Mouse (Mus musculus): ENCODE data around the gene Slc35f3.

Gene Slc35f3

DNA sequence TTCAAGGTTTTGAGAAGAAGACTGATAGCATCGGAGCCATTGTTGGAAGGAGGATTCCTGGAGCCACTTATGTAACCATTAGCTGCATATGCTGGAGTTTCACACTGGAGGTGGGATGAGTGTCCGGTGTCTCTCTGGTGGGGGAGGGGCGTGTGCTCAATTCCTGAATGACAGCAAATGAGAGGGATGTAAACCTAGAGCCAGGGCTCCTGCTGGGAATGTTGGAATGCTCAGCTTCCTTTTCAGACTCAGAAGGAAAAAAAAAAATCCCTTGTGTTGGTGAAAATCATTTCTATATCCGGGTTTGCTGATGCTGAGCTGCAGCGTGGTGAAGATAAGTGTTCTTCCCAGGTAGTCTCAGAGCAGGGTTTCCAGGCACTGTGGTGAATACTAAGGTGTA is 29.4 kb downstream of the Slc35f3 start:
- DNase-seq (ENCODE audit: low read depth), result no peak

DNA sequence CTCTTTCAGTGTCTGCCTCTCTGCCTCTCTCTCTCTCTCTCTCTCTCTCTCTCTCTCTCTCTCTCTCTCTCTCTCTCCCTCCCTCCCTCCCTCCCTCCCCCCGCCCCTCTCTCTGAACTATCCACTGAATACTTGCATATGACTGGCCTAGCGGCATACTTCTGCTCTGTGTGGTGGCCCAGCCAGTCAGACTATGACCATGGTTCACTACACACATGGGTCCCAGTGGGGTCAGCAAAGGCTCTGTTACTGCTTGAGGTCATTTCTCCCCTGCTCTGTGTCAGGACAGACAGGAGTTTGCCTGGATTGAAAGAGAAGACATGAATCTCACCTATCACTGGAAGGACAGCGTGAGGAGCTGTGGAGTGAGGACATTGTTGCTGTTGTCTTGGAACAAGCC is 40.5 kb downstream of the Slc35f3 start:
- no peak for DNase-seq (ENCODE audit: low read depth)

DNA sequence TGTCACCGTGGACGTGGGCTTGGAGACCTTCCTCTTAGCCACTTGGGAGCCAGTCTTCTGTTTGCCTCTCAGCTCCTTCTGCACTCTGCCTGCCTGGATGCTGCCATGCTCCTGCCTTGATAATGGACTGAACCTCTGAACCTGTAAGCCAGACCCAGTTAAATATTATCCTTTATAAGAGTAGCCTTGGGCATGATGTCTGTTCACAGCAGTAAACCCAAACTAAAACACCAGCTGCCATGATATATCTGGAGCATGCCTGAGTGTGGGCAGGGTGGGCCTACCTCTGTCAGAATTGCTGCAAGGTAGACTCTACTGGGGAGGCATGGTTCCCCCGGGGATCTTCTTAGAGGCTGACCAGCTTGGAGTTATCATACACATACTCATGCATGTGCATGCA is 41.0 kb downstream of the Slc35f3 start:
- DNase-seq (ENCODE audit: low read depth), result no peak

DNA sequence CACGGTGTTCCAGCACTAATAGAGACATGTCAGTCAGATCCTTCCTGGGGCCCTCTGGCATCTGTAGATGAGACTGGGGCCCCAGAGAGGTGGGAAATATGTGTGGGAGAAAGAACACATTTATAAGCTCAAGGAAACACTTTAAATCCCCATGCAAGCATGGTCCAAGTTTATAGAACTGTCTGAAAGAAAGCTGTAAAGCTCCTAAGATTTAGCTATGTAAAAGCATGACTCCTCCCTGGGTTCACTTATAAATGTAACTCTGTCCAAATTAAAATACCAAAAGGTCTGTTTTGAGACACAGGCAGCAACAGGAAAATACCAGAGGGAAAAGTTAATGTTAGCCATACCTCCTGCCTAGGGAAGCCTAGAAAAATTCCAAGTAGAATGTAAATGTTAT is 42.8 kb downstream of the Slc35f3 start:
- DNase-seq (ENCODE audit: low read depth), result no peak

DNA sequence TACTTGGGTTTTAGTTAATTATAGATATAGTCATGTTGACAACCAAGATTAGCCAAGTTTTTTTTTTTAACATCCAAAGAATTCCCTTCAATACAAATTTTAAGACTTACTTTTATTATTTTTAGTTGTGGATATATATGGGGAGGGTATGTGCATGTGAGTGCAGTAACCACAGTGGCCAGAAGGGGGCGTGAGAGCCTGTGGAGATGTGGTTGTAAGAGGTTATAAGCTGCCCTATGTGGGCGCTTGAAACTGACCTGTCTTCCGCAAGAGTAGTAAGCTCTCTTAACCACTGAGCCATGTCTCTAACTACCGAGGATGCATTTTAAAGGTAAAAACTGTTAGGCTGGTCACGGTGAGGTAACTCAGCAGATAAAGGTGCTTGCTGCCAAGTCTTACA is 45.1 kb downstream of the Slc35f3 start:
- no peak for DNase-seq (ENCODE audit: low read depth)

DNA sequence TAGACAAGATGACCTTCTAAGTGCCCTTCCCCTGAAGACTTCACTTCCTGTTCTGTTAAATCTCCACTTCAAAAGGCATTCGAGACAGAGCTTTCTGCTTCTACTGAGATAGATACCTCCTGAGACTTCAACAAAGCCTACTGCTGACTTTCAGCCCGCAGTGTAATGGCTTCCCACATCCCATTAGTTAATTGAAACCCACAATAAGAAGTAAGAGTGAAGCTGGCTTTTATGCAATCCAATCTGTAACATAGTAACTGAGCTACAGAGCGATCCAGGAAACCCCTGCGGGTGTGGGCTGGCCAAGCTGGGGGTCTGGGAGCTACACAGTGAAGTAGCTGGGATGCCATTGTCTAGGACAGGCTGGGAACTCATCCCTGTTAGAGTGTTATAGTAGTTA is 46.7 kb downstream of the Slc35f3 start:
- DNase-seq (ENCODE audit: low read depth), result no peak

DNA sequence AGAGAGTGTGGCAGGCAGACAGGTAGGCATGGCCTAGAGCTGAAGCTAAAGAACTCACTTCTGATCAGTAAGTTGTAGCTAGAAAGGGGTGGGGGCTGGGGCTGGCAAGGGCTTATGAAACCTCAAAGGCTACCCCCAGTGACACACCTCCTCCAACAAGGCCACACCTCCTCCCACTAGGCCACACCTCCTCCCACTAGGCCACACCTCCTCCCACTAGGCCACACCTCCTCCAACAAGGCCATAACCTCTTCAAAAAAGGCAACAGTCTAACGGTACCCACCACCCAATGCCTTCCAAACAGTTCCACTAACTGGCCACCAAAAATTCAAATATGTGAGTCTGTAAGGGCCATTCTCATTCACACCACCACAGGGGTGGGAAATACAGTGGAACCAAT is 54.9 kb downstream of the Slc35f3 start:
- DNase-seq (ENCODE audit: low read depth), result no peak

DNA sequence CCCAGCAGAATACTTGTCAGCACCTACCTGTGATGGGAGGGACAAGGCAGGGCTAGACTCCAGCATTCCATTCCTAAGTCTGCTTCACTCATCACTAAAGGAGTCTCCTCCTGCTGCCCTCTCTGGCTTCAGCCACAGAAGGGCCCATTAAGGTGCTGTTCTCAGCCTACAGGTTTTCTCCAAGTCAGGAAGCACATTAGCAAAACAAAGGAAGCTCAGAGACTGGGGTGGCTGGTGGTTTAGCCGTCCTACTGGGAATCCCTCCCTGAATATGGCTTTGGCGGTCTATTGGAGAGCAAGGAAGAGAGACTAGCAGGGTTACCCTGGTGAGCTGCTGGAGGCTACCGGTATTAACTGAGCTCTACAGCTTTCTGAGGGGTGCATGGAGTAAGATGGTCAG is 59.6 kb downstream of the Slc35f3 start:
- DNase-seq (ENCODE audit: low read depth), result no peak

DNA sequence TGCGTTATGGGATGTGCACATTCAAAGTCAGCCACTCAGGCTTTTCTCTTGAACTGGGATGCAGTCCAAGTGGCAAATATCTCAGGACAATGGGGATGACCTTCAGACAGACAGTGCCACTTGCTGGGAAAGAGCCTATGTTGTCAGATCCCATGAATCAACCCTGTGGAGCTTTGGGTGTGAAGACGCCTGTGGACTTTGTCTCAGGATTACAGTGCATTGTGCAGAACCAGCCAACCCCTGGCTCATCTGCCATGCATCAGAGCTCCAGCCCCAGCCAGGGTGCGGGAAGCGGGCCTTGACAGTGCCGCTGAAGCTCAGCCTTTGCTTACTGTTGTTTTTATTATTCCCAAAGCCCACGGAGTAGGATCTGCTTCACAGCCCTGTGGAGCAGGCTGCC is 60.9 kb downstream of the Slc35f3 start:
- no peak for DNase-seq (ENCODE audit: low read depth)

DNA sequence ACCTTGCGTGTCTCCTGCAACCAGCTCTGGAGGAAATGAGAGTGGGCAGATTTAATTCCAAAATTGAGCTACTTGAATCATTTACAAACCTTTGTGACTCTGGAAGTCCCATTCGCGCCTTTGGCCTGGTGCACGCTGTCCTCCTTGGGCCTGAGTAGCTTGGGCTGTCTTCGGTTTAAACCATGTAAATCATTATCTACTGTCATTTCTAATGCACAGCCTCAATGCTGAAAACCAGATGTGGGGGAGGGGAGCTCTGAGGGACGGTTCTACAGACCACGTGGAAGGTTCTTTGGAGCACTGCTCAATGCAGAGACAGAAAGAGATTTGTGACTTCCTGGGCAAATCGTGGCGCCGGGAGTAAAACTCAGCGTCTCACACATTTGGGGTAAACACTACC is 61.7 kb downstream of the Slc35f3 start:
- no peak for DNase-seq (ENCODE audit: low read depth)

DNA sequence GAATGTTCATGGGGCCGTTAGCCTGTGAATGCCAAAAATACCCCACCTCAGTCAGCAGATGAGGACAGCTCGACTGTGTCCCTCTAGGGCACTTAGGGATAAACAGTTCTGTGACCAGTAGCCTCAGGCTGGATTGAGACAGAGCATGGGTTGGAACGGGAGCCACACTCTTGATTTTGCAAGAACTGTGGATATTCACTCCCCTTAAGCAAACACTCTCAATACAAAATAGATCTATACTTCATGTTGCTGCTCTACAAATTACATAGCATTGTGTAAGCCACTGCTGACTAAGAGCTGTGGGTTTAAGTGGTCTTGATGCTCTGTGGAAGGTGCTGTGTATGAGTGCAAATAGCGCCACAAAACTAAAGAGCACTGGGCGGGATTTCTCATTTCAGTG is 62.3 kb downstream of the Slc35f3 start:
- DNase-seq (ENCODE audit: low read depth), result no peak

DNA sequence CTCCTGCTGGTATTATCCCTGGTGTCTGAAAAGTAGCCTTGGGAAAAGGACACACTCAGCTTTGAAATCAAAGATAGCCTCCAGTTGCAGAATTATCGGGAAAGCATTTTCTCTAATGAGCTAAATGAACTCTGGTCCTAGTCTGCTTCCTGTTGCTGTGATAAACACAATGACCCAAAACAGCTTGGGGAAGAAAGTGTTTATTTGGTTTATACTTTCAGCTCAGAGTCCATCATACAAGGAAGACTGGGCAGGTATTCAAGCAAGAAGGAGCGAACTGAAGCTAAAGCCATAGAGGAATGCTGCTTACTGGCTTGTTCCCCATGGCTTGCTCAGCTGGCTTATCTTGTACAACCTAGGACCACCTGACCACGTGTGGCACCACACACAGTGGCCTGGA is 67.9 kb downstream of the Slc35f3 start:
- no peak for DNase-seq (ENCODE audit: low read depth)

DNA sequence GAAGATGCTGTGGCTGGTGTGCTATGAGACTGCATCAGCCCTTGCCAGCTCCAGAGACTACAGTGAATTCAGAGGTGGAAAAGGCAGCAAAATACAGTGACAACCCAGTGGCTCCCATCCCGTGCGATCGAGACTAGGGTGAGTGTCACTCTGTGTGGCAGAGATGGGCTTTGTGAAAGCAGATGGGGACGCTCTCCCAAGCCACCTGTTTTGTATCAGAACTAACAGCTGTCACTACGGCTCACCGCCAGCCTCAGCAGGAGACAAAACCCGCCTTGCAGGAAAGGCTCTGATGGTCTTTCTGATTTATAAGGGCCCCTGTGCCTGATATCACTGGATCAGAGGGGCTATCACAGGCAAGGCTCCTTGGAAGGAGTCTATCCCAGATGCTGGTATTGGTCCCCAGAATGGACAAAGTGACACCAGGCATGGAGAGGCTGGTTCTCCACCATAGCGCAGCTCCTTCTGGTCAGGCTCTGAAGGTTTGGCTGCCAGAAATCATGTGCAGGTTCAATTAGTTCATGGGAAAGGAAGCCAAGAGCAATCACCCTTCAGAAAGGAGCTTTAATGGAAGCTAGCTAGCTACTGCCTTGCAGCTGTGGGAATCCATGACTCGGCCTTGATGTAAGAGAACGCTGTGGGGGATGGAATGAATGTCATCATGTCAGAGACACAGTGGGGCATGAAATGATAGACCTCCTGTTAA is 70.1 kb downstream of the Slc35f3 start:
- DNase-seq (ENCODE audit: low read depth), result no peak

DNA sequence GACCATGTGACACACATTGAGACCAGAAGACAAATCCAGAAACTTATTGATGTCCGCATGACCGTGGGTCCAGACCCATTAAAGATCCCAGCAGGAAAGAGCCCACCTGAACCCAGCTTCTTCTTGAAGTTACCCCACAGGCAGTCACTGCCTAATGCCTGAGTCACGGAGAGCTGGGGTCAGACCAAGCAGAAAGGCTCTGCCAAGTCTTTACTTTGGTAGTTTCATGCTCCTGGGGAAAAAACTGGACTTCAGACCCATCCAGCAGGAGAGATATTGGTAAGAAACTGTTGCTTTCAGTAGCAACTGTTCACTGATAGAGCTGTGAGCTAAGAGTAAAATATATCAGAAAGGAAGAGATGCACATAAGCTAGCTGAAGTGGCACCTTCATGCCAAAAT is 73.5 kb downstream of the Slc35f3 start:
- DNase-seq (ENCODE audit: low read depth), result no peak

DNA sequence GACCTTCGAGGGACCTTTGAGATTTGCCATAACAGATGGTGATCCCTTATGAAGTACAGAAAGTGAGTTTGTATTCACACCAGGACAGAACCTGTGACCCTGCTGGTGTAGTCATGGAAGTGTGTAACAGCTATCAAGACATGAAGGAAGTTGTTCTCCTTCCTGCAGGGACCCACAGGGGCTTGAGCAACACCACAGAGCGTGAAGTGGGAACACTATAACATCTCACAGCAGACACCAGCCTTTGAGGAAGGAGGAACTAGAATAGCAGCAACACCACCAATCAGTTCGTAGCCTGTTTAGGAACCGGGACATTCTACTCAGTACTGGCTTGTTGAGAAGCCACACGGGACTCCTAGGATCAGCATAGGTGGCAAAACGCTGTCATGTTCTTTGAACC is 81.2 kb downstream of the Slc35f3 start:
- peak; percentile 12 for DNase-seq (ENCODE audit: low read depth)

DNA sequence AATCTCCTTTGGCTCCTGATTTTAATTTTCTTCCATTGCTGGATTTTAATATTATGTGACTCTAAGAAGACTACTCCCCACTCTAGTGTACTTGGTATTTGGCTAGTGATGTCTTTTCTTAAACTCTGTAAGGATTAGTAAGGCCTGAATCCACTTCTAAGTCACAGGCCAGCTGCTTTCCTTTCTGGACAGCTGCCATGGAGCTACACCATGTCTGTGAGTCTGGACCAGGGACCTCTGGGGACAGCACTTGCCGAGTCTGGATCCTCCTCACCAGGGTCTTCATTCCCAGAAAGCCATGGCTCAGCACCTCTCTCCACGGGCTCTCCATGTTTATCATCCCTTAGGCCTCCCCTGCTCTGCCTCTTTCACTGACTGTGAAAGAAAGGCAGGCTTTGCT is 81.8 kb downstream of the Slc35f3 start:
- DNase-seq (ENCODE audit: low read depth), result no peak

DNA sequence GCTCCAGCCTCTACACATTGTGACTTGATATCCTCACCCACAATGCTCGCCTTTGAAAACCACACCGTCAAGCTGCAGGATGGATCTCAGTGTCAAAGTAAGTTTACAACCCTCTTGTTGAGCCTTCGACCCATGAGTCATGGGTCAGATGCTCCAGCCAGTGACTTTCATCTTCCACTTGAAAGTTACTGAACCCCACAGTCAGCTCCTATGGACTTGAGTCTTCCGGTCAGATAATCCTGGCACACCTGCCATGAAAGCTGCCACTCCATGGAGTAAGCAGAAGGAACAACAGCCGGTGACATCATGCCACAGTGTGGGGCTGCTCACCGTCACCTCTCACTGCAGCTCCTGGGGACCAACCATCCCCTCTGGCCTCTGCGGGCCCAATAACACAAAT is 82.9 kb downstream of the Slc35f3 start:
- DNase-seq (ENCODE audit: low read depth), result no peak

DNA sequence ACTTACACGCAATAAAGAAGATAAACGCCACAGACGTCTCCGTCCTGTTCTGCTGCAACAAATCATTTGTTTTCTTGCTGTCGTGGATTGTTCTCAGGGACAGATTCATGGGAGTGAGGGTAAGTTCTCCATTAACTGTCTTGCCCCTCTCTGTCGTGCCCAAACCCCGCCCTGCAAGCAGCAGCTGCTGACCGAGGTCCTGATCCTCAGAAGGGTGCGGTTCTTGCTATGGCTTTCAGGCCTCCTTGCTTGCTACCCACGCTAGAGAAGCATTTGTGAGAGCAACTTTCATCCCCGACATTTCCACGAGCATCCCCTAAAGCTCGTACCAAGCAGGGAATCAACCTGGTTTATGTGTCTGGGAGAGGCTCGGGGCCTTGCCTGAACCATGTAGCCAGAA is 83.9 kb downstream of the Slc35f3 start:
- DNase-seq (ENCODE audit: low read depth), result no peak

DNA sequence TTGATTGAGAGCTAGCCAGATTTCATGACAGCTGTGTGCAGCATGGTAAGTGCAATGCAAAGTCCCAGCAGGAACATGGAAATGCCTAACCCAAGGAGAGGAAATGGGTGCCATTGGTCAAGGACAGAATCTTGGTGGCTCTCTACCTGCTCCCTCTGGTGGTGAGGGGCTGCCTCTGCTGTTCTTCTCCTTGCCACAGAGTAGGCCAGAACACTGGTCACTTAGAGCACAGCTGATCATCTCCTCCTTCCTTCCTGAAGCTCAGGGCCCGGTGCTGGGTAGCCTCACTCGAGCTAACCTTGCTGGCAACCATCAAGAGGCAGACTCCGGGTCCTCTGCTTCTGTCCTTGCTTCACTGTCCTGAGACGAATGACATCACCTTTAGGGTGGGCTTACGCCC is 84.4 kb downstream of the Slc35f3 start:
- peak; percentile 41 for DNase-seq (ENCODE audit: low read depth)

DNA sequence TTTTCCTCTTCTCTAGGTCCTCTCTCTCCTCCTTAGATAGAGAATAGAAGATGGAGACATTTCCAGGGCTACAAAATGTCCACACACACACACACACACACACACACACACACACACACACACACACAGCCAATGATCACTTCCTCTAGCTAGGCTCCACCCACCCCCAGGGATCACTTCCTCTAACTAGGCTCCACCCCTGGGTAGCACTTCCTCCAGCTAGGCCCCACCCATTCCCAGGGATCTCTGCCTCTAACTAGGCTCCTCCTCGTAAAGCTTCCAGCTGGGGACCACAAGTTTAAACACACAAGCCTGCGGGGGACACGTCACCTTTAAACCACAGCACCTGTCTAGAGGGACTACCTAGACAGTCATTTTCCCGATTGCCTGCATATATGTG is 89.2 kb downstream of the Slc35f3 start:
- peak; percentile 63 for DNase-seq (ENCODE audit: low read depth)

DNA sequence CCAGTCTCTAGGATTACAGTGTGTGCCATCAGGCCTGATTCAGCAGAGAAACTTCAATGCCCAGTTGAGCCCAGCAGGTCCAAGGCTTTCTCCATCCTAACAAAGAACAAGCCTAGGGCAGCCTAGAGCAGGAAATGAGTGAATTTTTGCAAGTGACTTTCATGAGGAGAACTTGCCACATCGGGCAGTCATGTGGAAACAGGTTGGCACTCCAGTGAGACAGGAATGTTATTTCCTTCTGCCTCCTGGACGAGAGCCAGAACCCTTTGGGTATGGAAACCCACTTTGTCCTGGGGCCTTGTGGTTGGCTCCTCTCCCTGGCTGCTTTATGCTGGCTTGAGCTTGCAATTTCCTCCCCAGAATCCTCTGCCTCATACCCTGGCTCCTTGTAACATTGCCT is 93.2 kb downstream of the Slc35f3 start:
- DNase-seq (ENCODE audit: low read depth), result no peak

DNA sequence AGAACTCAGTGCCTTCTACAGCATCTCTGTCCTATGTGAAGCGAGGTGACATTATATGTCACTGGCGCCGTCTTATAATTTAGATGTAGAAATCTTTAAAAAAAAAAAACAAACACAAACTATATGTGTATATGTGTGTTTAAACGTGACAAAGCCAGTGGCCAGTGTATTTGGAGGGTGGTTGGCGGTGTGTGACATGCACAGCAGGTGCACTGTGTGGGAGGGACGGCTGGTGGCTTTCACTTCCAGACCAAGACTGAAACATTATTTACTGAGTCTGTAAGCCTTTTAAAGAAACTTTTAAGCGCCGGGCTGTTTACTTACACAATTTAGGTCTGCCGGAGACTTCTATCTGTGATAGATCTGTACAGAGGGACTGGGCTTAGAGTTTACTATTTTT is 97.0 kb downstream of the Slc35f3 start:
- no peak for DNase-seq (ENCODE audit: low read depth)

DNA sequence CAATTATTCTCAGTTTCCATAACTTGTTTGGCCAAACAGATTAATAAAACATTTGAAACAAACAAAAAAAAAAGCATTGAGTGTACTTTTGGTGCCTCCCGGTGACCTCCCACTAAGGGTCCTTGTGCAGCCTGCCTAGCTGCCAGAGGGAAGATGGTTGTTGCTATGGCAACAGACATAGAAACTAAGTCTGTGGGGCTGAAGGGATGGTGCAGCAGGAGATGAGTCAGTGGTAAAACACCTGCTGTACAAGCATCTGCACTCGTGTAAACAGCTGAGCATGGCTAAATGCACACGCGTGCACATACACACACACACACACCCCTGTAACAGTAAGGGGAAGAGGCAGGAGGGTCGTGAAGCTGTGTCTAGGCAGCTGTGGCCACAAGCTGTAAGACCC is 97.6 kb downstream of the Slc35f3 start:
- DNase-seq (ENCODE audit: low read depth), result no peak

DNA sequence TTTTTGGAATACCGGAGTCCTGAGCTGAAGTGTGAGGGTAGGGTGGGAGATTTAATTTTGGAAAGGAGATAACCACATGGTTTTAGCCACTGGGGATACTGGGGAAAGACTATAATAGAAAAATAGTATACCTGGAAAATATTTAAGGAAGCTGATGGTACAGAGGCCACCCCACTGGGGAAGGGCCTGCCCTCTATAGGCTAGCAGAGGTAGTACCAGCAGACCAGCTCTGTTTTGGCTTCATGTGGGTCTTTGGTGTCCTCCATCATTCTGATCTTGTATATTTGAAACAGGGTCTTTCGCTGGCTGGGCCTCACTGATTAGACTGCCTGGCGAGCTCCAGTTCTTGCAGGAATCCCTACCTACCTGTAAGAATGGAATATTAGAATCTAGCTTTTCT is 100.0 kb downstream of the Slc35f3 start:
- DNase-seq (ENCODE audit: low read depth), result no peak

DNA sequence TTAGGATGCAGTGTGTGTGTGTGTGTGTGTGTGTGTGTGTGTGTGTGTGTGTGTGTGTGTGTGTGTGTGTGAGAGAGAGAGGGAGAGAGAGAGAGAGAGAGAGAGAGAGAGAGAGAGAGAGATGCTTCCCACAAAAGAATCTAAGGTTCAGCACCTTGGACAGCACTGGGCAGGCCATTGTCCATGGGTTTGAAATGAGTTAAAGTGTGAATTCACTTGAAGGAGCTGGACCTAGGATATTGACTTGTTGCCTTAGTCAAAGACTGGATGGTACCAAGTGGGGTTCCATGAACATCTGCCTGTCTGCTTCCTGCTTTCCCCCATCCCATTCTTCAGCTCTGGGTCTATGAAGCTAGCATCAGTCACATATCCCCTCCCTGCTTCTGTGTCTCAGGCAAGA is 106.2 kb downstream of the Slc35f3 start:
- peak; percentile 33 for DNase-seq (ENCODE audit: low read depth)

Measured in 416B (cell line).